Mouse (Mus musculus): ENCODE measurements at regions not wholly inside any gene's neighbourhood (a gene's known extent, or its start where the extent isn't known, plus 50 kb on each side); places are given as distances from the start of the nearest gene placed in this dataset.
"Not testable (repeated sequence)": the region's sequence is repeated elsewhere in the genome, so short reads cannot be mapped to it uniquely, and the experiment has no call there.

- Histone ChIP-seq H3K4me3 (ENCODE audit: control insufficient read depth in 1 of 2, insufficient read depth in 1 of 2, low read depth in 2 of 2, low read length in 2 of 2) (no peak overlapping the region), H3K79me2 (ENCODE audit: control insufficient read depth, insufficient read depth, low read length, poor library complexity) (no peaks in the 10 kb centered on the region), H3K9me3 (replicated peaks; ENCODE audit: insufficient read depth, low read length) (no peaks in the 10 kb centered on the region), H3K36me3 (ENCODE audit: control insufficient read depth in 1 of 2, insufficient read depth in 2 of 2, low read length in 2 of 2) (no peaks in the 10 kb centered on the region), H3K9ac (ENCODE audit: control insufficient read depth, low read depth, low read length, poor library complexity, severe bottlenecking) (no peak overlapping the region), H3K27me3 (ENCODE audit: control insufficient read depth in 1 of 2, insufficient read depth in 2 of 2, low read length in 2 of 2) (no peaks in the 10 kb centered on the region), H3K4me1 (ENCODE audit: control insufficient read depth in 1 of 2, insufficient read depth in 2 of 2, low read length in 2 of 2) (no peaks in the 10 kb centered on the region), H3K27ac (ENCODE audit: control insufficient read depth, low read depth, low read length) (no peak overlapping the region)
- no peak for DNase-seq (ENCODE audit: low read depth, low spot score)
- no peak for TF ChIP-seq ZKSCAN1 (IDR thresholded peaks at IDR 0.05; ENCODE audit: low read depth, low read length)
- no peak for TF ChIP-seq ELF1 (IDR thresholded peaks at IDR 0.05; ENCODE audit: low read depth, low read length)
- no peak for TF ChIP-seq GATA1 (IDR thresholded peaks at IDR 0.05; ENCODE audit: low read depth, low read length)
Observed at GRCm38 (mm10) chr2:43153574-43153973, 401.6 kb upstream of the Kynu start.

- Histone ChIP-seq H3K9me3 (replicated peaks; ENCODE audit: insufficient read depth, low read length) (no peaks in the 10 kb centered on the region), H3K4me1 (ENCODE audit: control insufficient read depth in 1 of 2, insufficient read depth in 2 of 2, low read length in 2 of 2) (no peaks in the 10 kb centered on the region), H3K4me3 (ENCODE audit: control insufficient read depth in 1 of 2, insufficient read depth in 1 of 2, low read depth in 2 of 2, low read length in 2 of 2) (no peak overlapping the region), H3K27me3 (ENCODE audit: control insufficient read depth in 1 of 2, insufficient read depth in 2 of 2, low read length in 2 of 2) (no peaks in the 10 kb centered on the region), H3K9ac (ENCODE audit: control insufficient read depth, low read depth, low read length, poor library complexity, severe bottlenecking) (no peak overlapping the region), H3K27ac (ENCODE audit: control insufficient read depth, low read depth, low read length) (no peak overlapping the region), H3K36me3 (ENCODE audit: control insufficient read depth in 1 of 2, insufficient read depth in 2 of 2, low read length in 2 of 2) (no peaks in the 10 kb centered on the region), H3K79me2 (ENCODE audit: control insufficient read depth, insufficient read depth, low read length, poor library complexity) (no peaks in the 10 kb centered on the region)
- no peak for DNase-seq (ENCODE audit: low read depth, low spot score)
- TF ChIP-seq JUND (IDR thresholded peaks at IDR 0.05; ENCODE audit: low read depth, low read length) (no peak), ZNF384 (IDR thresholded peaks at IDR 0.05; ENCODE audit: low read depth, low read length) (no peak), NRF1 (IDR thresholded peaks at IDR 0.05; ENCODE audit: insufficient read depth, low read depth, low read length, poor library complexity, severe bottlenecking) (no peak), CHD2 (IDR thresholded peaks at IDR 0.05; ENCODE audit: low read length) (no peak), NELFE (IDR thresholded peaks at IDR 0.05; ENCODE audit: low read depth, low read length) (no peak), TBP (IDR thresholded peaks at IDR 0.05; ENCODE audit: low read depth, low read length) (no peak), KAT2A (conservative IDR thresholded peaks at IDR 0.05; ENCODE audit: low read depth, low read length) (no peak), ZMIZ1 (IDR thresholded peaks at IDR 0.05; ENCODE audit: low read depth, low read length) (no peak), MEF2A (IDR thresholded peaks at IDR 0.05; ENCODE audit: extremely low read depth, insufficient replicate concordance, low read depth, low read length, poor library complexity, severe bottlenecking) (no peak), MYB (IDR thresholded peaks at IDR 0.05; ENCODE audit: low read depth, low read length) (no peak), TCF12 (IDR thresholded peaks at IDR 0.05; ENCODE audit: low read depth, low read length) (no peak), BHLHE40 (IDR thresholded peaks at IDR 0.05; ENCODE audit: borderline replicate concordance, low read depth, low read length) (no peak), ZC3H11A (IDR thresholded peaks at IDR 0.05; ENCODE audit: low read depth, low read length) (no peak), GATA1 (IDR thresholded peaks at IDR 0.05; ENCODE audit: low read depth, low read length) (no peak), GABPA (IDR thresholded peaks at IDR 0.05; ENCODE audit: low read depth, low read length) (no peak), ZKSCAN1 (IDR thresholded peaks at IDR 0.05; ENCODE audit: low read depth, low read length) (no peak)
Observed at GRCm38 (mm10) chr2:43182105-43182504, 373.0 kb upstream of the Kynu start.

GRCm38 (mm10) chr2:43195531-43195930, 359.6 kb upstream of the Kynu start:
- H3K27me3 ChIP-seq (ENCODE audit: control insufficient read depth in 1 of 2, insufficient read depth in 2 of 2, low read length in 2 of 2); H3K4me1 ChIP-seq (ENCODE audit: control insufficient read depth in 1 of 2, insufficient read depth in 2 of 2, low read length in 2 of 2); H3K36me3 ChIP-seq (ENCODE audit: control insufficient read depth in 1 of 2, insufficient read depth in 2 of 2, low read length in 2 of 2); H3K79me2 ChIP-seq (ENCODE audit: control insufficient read depth, insufficient read depth, low read length, poor library complexity); H3K9me3 ChIP-seq (replicated peaks; ENCODE audit: insufficient read depth, low read length); DNase-seq (ENCODE audit: low read depth, low spot score); H3K9ac ChIP-seq (ENCODE audit: control insufficient read depth, low read depth, low read length, poor library complexity, severe bottlenecking); H3K27ac ChIP-seq (ENCODE audit: control insufficient read depth, low read depth, low read length); H3K4me3 ChIP-seq (ENCODE audit: control insufficient read depth in 1 of 2, insufficient read depth in 1 of 2, low read depth in 2 of 2, low read length in 2 of 2): not testable (repeated sequence)
